Mouse (Mus musculus) embryonic facial prominence, embryonic 13.5 days (tissue): ENCODE measurements at regions not wholly inside any gene's neighbourhood (a gene's known extent, or its start where the extent isn't known, plus 50 kb on each side); places are given as distances from the start of the nearest gene placed in this dataset.

Experiments
- ATAC-seq: fragments of 200-750 bp; cut with Nextera tagmentation; 2 replicates; pipeline ENCODE4 v1.8.0; 2017; ENCODE audit warnings: low read depth; ENCODE audit not compliant: insufficient number of reproducible peaks, insufficient read depth, low FRiP score, low TSS enrichment
- H3K27ac ChIP-seq: fragments of 300-500 bp; sonication (generic); 2 replicates; pipeline ENCODE4 v1.5.1; 2015; ENCODE audit warnings: moderate library complexity, mild to moderate bottlenecking, inconsistent platforms
- H3K27me3 ChIP-seq: fragments of 300-500 bp; sonication (generic); 2 replicates; pipeline ENCODE4 v1.6.1; 2015; ENCODE audit warnings: mild to moderate bottlenecking, inconsistent platforms
- H3K36me3 ChIP-seq: fragments of 300-500 bp; sonication (generic); 2 replicates; pipeline ENCODE4 v1.6.1; 2015; ENCODE audit warnings: mild to moderate bottlenecking, inconsistent platforms
- H3K4me1 ChIP-seq: fragments of 300-500 bp; sonication (generic); 2 replicates; pipeline ENCODE4 v1.6.1; 2015; ENCODE audit warnings: inconsistent platforms
- H3K4me2 ChIP-seq: fragments of 300-500 bp; sonication (generic); 2 replicates; pipeline ENCODE4 v1.6.1; 2015; ENCODE audit warnings: moderate library complexity, mild to moderate bottlenecking, inconsistent platforms
- H3K4me3 ChIP-seq: fragments of 300-500 bp; sonication (generic); 2 replicates; pipeline ENCODE4 v1.5.1; 2015; ENCODE audit warnings: mild to moderate bottlenecking, inconsistent platforms
- H3K9ac ChIP-seq: fragments of 300-500 bp; sonication (generic); 2 replicates; pipeline ENCODE4 v1.6.1; 2015; ENCODE audit warnings: mild to moderate bottlenecking, inconsistent platforms
- H3K9me3 ChIP-seq: fragments of 300-500 bp; sonication (generic); 2 replicates; pipeline ENCODE4 v1.6.1; 2016; ENCODE audit warnings: inconsistent platforms
- WGBS: fragments of 180-500 bp; shearing (Covaris S2); methylation state at CpG from one replicate; pipeline ENCODE4 v1.1.7; 2015; ENCODE audit warnings: mixed read lengths; 5-methylcytosine and 5-hydroxymethylcytosine counted together

- no peaks in the 10 kb centered on the region for H3K9me3 ChIP-seq
- 69% methylated on average over 9 of the region's 9 CpGs for WGBS
- H3K36me3 ChIP-seq: no peaks in the 10 kb centered on the region
- H3K4me1 ChIP-seq: no peaks in the 10 kb centered on the region
- no peaks in the 10 kb centered on the region for H3K27me3 ChIP-seq
- no peak overlapping the region for H3K9ac ChIP-seq
- no peak overlapping the region for H3K4me2 ChIP-seq
- no peak overlapping the region for H3K4me3 ChIP-seq
- ATAC-seq: no peak
- no peak overlapping the region for H3K27ac ChIP-seq
Measured at GRCm38 (mm10) chr10:21520854-21521253, 72.1 kb upstream of the 1700020N01Rik start.

GRCm38 (mm10) chr10:21525555-21525954 lies 67.4 kb upstream of the 1700020N01Rik start:
- 75% methylated on average over 2 of the region's 2 CpGs for WGBS
- no peak overlapping the region for H3K9ac ChIP-seq

DNA sequence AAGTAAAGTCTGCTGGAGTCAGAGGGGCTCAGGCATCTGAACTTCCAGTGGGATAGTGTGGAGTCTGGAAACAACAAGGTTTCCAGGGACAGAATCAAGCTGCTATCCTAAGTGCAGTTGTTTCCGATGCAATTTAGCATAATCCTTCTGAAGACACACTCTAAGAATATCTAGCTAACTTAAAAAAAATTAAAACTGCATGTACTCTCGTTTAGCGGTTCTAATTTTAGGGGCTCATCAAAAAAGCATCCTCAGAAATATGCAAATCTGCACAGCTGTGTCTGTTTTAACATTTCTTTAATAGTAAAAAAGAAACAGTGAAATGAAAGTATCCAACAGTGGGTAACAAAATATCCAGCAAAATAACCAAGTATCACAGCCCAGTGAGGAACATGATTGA lies 64.5 kb upstream of the 1700020N01Rik start:
- Histone ChIP-seq H3K9ac (no peak overlapping the region), H3K4me3 (no peak overlapping the region), H3K9me3 (no peaks in the 10 kb centered on the region), H3K4me1 (no peaks in the 10 kb centered on the region), H3K36me3 (no peaks in the 10 kb centered on the region), H3K4me2 (no peak overlapping the region), H3K27ac (no peak overlapping the region), H3K27me3 (no peaks in the 10 kb centered on the region)
- WGBS: 61% methylated on average over 3 of the region's 3 CpGs
- ATAC-seq: no peak

More at GRCm38 (mm10) chr10:21525555-21525954, 67.4 kb upstream of the 1700020N01Rik start:
- Histone ChIP-seq H3K4me1 (no peaks in the 10 kb centered on the region), H3K4me3 (no peak overlapping the region), H3K9me3 (no peaks in the 10 kb centered on the region), H3K4me2 (no peak overlapping the region), H3K27ac (no peak overlapping the region), H3K36me3 (no peaks in the 10 kb centered on the region), H3K27me3 (no peaks in the 10 kb centered on the region)
- no peak for ATAC-seq

DNA sequence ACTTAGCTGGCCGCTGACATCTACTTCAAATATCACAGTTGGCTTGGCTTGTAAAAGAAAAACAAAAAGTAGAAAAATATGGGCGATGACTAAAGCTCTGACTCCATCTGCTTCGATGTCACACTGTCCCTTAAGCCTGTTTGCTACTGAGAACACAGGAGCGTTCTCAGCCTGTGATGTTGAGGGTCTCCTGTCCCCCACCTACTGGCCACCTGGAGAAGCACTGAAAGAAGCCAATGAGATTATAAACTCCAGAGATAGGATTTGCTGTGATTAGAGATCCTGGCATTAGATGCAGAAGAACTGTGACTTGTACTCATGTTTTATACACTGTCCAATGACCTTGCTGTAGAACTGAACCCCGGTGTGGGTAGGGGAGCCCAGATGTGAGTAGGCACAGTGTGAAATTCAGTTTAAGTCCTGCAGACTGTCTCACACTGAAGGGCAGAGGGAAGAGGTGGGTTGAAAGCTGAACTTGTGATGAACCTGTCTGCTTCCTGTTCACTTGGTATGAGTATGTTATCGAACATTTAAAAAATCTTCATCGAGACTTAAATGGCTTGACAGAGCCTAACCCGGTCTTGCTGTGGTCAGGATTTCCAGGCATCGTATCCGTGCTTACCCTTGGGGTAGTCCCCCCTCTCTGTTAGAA lies 63.7 kb upstream of the 1700020N01Rik start:
- H3K27ac ChIP-seq: no peak overlapping the region
- no peaks in the 10 kb centered on the region for H3K36me3 ChIP-seq
- no peaks in the 10 kb centered on the region for H3K27me3 ChIP-seq
- H3K4me3 ChIP-seq: no peak overlapping the region
- WGBS: 66% methylated on average over 10 of the region's 10 CpGs
- no peak overlapping the region for H3K9ac ChIP-seq
- H3K4me2 ChIP-seq: no peak overlapping the region
- ATAC-seq: no peak
- no peaks in the 10 kb centered on the region for H3K4me1 ChIP-seq
- no peaks in the 10 kb centered on the region for H3K9me3 ChIP-seq

DNA sequence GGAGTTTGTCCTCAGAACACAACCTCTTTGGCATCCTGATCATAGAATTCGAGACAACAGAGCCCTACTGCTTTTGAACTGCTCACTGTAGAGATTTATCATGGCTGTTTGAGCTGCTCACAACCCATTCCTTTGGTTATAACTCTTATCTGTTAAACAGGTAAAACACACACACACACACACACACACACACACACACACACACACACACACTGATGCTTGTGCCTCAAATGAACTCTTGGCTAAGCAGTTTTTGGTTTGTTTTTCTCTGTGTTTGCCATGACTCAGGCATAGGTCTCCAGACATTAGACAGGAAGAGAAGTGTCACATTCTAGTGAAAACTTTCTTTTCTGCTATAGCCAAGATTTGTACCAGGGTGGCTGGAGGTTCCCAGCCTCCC lies 60.8 kb upstream of the 1700020N01Rik start:
- Histone ChIP-seq H3K27me3 (no peaks in the 10 kb centered on the region), H3K9ac (no peak overlapping the region), H3K4me2 (no peak overlapping the region), H3K4me3 (no peak overlapping the region), H3K4me1 (peaks cover 4% of the 10 kb centered on the region; the same call in 1 of the 2 replicates), H3K27ac (no peak overlapping the region), H3K36me3 (no peaks in the 10 kb centered on the region), H3K9me3 (no peaks in the 10 kb centered on the region)
- ATAC-seq: no peak
- WGBS: 76% methylated on average over 1 of the region's 1 CpGs

GRCm38 (mm10) chr10:21535631-21536030 lies 57.3 kb upstream of the 1700020N01Rik start:
- Histone ChIP-seq H3K27me3 (no peaks in the 10 kb centered on the region), H3K27ac (no peak overlapping the region), H3K4me3 (no peak overlapping the region), H3K9me3 (no peaks in the 10 kb centered on the region), H3K4me1 (peaks cover 4% of the 10 kb centered on the region; the same call in 1 of the 2 replicates), H3K9ac (no peak overlapping the region), H3K4me2 (no peak overlapping the region), H3K36me3 (no peaks in the 10 kb centered on the region)
- ATAC-seq: no peak
- 40% methylated on average over 5 of the region's 5 CpGs for WGBS

GRCm38 (mm10) chr10:21538481-21538880 lies 54.5 kb upstream of the 1700020N01Rik start:
- H3K27ac ChIP-seq: no peak overlapping the region

More at GRCm38 (mm10) chr10:21538481-21538880, 54.5 kb upstream of the 1700020N01Rik start:
- no peak overlapping the region for H3K4me2 ChIP-seq
- peaks cover 4% of the 10 kb centered on the region; the same call in 1 of the 2 replicates for H3K4me1 ChIP-seq
- no peak overlapping the region for H3K9ac ChIP-seq
- no peak overlapping the region for H3K4me3 ChIP-seq
- H3K36me3 ChIP-seq: no peaks in the 10 kb centered on the region
- no peak for ATAC-seq
- H3K9me3 ChIP-seq: no peaks in the 10 kb centered on the region
- WGBS: 58% methylated on average over 6 of the region's 6 CpGs
- H3K27me3 ChIP-seq: no peaks in the 10 kb centered on the region
